Mouse (Mus musculus) embryonic facial prominence, embryonic 11.5 days (tissue): ENCODE results near the gene Nudt22. TPM values are rescaled to one million over a fixed set of nuclear protein-coding genes. Genes with fewer than 3 reads are reported as not detected.

Experiments used
- ATAC-seq: fragments of 200-750 bp; cut with Nextera tagmentation; replicated peaks from 2 replicates; pipeline ENCODE4 v1.8.0; 2017; ENCODE audit warnings: low read depth; ENCODE audit not compliant: insufficient number of reproducible peaks, low FRiP score, low TSS enrichment
- DNase-seq: peaks from one replicate; pipeline ENCODE4 v3.0.0-alpha.2; 2015; ENCODE audit warnings: low spot score
- H3K27ac ChIP-seq: fragments of 300-500 bp; sonication (generic); replicated peaks from 2 replicates; pipeline ENCODE4 v1.5.1; 2014; ENCODE audit warnings: mild to moderate bottlenecking, low read depth, low read length, control low read depth
- H3K27me3 ChIP-seq: fragments of 300-500 bp; sonication (generic); 2 replicates; pipeline ENCODE4 v1.6.1; 2014; ENCODE audit warnings: mild to moderate bottlenecking, low read length, moderate library complexity, mixed read lengths; ENCODE audit not compliant: control insufficient read depth, insufficient read depth
- H3K36me3 ChIP-seq: fragments of 300-500 bp; sonication (generic); replicated peaks from 2 replicates; pipeline ENCODE4 v1.6.1; 2014; ENCODE audit warnings: low read depth, mild to moderate bottlenecking, low read length, moderate library complexity, mixed read lengths; ENCODE audit not compliant: control insufficient read depth, insufficient read depth
- H3K4me1 ChIP-seq: fragments of 300-500 bp; sonication (generic); 2 replicates; pipeline ENCODE4 v1.6.1; 2014; ENCODE audit warnings: low read length, mixed read lengths; ENCODE audit not compliant: control insufficient read depth, insufficient read depth
- H3K4me2 ChIP-seq: fragments of 300-500 bp; sonication (generic); 2 replicates; pipeline ENCODE4 v1.6.1; 2014; ENCODE audit warnings: low read depth, mild to moderate bottlenecking, control low read depth, low read length, moderate library complexity
- H3K4me3 ChIP-seq: fragments of 300-500 bp; sonication (generic); 2 replicates; pipeline ENCODE4 v1.5.1; 2014; ENCODE audit warnings: low read depth, low read length, control low read depth
- H3K9ac ChIP-seq: fragments of 300-500 bp; sonication (generic); replicated peaks from 2 replicates; pipeline ENCODE4 v1.6.1; 2014; ENCODE audit warnings: mild to moderate bottlenecking, control low read depth, low read length
- H3K9me3 ChIP-seq: fragments of 300-500 bp; sonication (generic); replicated peaks from 2 replicates; pipeline ENCODE4 v1.6.1; 2016; ENCODE audit warnings: mild to moderate bottlenecking, low read length, inconsistent platforms, mixed read lengths; ENCODE audit not compliant: control insufficient read depth
- WGBS: fragments of 180-500 bp; shearing (Covaris S2); extraction: QIAGEN DNeasy Blood & Tissue Kit; methylation state at CpG from one replicate; pipeline ENCODE4 v1.1.7; 2014; 5-methylcytosine and 5-hydroxymethylcytosine counted together
- polyA plus RNA-seq: library from polyadenylated mRNA; unstranded; fragments of >200 nt; fragmentation: Nextera tagmentation; extraction: Ambion mirVana; gene quantifications from 2 replicates; pipeline ENCODE4 v1.2.1, GENCODE M21; 2014

Gene Nudt22
- polyA plus RNA-seq, 1 experiment from 2014 or later, result 19.6 TPM

DNA sequence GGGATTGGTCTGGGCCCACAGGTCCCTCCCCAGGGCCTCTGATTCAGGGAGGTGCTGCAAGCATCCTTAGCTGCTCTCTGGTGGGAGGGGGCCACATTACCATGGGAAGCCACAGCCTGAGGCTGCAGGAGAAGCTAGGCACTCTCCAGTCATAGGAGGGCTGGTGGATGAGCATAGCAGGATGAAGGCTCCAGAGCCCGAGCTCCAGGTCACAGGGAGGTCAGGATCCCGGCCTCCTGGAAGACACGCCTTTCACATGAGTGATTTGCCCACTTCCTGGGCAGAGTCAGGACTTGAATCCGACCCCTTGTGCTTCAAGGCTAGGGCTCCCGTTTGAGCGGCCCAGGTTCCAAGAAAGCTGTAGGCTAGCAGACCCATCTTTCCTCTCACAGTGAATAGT is 24.3 kb downstream of the Nudt22 start:
- 23% methylated on average over 6 of the region's 6 CpGs for WGBS
- Histone ChIP-seq H3K4me2 (no peak overlapping the region), H3K36me3 (no peaks in the 10 kb centered on the region), H3K4me1 (peaks cover 2% of the 10 kb centered on the region), H3K4me3 (no peak overlapping the region), H3K9me3 (no peaks in the 10 kb centered on the region), H3K27ac (no peak overlapping the region), H3K27me3 (no peaks in the 10 kb centered on the region), H3K9ac (no peak overlapping the region)
- ATAC-seq (no peak), DNase-seq (no peak)

DNA sequence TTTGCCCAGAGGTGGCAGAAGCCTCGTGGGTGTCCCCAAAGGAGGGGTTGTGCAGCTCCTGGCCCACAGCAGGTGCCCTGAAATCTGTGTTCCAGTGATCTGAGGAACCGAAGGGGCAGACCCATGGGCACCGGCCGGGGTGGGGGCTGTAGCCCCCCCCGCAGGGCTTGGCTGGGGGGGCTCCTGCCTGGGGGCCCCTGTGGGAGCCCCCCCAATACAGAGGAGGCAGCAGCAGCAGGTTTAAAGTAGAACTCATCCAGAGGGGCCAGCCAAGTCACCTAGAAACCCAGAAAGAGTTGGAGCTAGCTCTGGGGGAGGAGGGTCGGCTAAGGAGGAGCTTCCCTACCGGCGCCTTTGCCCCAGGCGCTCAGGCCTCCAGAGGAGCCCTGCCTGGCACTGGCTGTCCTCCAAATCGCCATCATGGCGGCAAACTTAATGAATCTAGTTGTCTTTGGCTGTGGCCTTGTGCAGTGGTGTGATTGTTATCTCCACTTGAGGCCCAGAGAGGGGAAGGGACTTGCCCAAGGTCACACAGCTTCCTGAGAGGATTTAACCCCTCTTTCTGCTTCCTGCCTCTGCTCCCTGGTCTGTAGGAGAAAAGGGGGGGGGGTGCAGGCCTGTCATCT is 25.3 kb downstream of the Nudt22 start:
- no peak overlapping the region for H3K9ac ChIP-seq
- no peak for DNase-seq
- no peaks in the 10 kb centered on the region for H3K9me3 ChIP-seq
- peaks cover 2% of the 10 kb centered on the region for H3K4me1 ChIP-seq
- H3K4me2 ChIP-seq, result peak overlapping the region; percentile 77
- H3K36me3 ChIP-seq, result peaks cover 3% of the 10 kb centered on the region; the same call in 1 of the 2 replicates
- H3K27me3 ChIP-seq, result no peaks in the 10 kb centered on the region
- H3K27ac ChIP-seq, result no peak overlapping the region
- no peak for ATAC-seq
- 21% methylated on average over 11 of the region's 11 CpGs for WGBS
- H3K4me3 ChIP-seq, result no peak overlapping the region

DNA sequence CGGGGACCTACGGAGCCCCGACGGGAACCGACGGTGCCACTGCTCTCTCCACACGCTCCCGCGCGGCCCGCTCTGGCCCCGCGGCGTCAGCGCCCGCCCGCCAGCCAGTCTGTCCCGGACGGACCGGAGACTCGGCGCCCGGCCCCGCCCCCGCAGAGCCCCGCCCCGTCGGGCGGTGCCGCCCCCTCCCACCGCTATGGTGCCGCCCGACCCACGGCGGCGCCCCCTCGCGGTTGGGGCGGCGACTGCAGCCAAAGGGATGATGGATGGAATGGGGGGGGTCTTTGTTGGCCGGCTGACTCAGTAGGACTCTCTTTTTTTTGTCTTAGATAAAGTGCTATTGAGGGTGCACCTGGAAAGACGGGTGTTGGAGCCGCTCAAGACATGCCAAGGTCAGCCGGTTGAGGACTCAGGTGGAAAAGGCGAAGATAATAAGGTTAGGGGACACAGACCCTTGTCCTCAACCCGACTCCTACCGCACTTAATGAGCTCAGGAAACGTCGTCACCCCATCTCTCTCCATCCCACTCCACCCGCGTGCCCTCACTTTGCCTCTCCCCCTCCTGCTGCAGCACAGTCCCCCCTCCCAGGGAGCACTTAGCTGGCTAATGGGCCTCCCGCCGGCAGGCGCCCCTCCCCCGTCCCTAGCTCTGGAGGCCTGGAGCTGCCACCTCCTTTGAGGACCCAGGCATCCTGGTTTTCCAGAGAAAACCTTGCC is 26.1 kb downstream of the Nudt22 start:
- DNase-seq (peak; percentile 75), ATAC-seq (peak; percentile 24; the same call in 1 of the 2 replicates)
- Histone ChIP-seq H3K4me3 (peak overlapping the region; percentile 52), H3K4me1 (peaks cover 2% of the 10 kb centered on the region), H3K27me3 (no peaks in the 10 kb centered on the region), H3K27ac (no peak overlapping the region), H3K9ac (peak overlapping the region; percentile 53), H3K9me3 (no peaks in the 10 kb centered on the region), H3K4me2 (peak overlapping the region; percentile 77), H3K36me3 (peaks cover 3% of the 10 kb centered on the region; the same call in 1 of the 2 replicates)
- WGBS, result 1% methylated on average over 50 of the region's 55 CpGs

DNA sequence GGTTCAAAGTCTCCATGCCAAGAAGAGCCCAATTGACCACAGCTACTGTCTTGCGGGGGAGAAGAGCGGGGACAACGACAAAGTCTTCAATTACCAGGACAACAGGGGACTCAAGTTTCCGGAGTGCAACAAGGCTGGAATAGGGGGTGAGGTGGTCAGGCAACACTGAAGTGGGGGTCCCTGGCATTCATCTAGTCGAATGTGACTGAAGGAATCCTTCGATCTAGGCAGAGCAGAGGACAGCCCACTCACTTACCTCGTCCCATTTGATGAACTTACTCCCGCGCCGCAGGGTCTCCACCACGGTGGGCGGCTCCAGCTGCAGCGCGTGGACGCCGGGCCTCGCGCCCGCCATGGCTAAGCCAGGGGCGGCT is 26.6 kb downstream of the Nudt22 start:
- peak overlapping the region; percentile 53 for H3K9ac ChIP-seq
- WGBS, result 1% methylated on average over 20 of the region's 20 CpGs
- peaks cover 3% of the 10 kb centered on the region; the same call in 1 of the 2 replicates for H3K36me3 ChIP-seq
- H3K27me3 ChIP-seq, result no peaks in the 10 kb centered on the region
- no peak overlapping the region for H3K27ac ChIP-seq
- ATAC-seq (no peak), DNase-seq (no peak)
- H3K4me3 ChIP-seq, result peak overlapping the region; percentile 52
- peak overlapping the region; percentile 77 for H3K4me2 ChIP-seq
- H3K4me1 ChIP-seq, result peaks cover 2% of the 10 kb centered on the region
- no peaks in the 10 kb centered on the region for H3K9me3 ChIP-seq

DNA sequence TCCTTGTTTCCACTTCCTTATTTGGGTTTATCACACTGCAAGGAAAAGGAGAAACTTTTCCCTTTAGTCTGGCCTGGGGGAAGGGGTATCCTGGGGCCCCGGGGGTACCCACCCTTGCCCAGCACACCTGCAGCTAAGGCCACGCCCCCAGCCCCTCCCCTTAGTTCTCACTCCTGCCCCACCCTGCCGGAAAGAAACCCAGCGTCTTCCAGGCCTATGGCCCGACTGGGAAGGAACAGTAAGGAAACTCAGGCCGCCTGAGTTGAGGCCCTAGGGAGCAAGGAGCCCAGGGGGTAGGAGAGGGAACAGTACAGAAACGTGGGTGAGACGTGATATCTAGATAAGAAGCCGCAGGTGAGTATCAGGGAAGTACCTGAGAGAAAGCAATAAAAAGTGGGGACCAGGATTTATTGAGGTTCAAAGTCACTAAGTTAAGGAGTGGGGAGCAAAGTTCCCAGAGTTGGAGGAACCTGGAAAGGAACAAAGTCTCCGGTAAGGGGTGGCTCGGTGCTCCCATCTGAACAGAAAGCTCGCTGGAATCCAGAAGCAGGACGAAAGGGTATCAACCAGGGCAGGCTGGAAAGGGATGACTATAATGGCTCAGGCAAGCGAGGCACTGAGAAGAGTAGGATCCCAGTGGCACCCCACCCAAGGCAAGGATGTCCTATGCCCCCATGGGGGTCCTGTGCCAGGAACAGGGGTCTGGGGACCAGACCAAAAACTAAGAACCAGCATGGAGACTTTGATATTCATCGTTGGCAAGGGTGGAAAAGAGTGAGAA is 27.2 kb downstream of the Nudt22 start:
- H3K27me3 ChIP-seq, result no peaks in the 10 kb centered on the region
- DNase-seq (peak; percentile 25), ATAC-seq (no peak)
- H3K9ac ChIP-seq, result peak overlapping the region; percentile 53
- H3K27ac ChIP-seq, result no peak overlapping the region
- WGBS, result 10% methylated on average over 15 of the region's 15 CpGs
- peaks cover 2% of the 10 kb centered on the region for H3K4me1 ChIP-seq
- H3K9me3 ChIP-seq, result no peaks in the 10 kb centered on the region
- H3K36me3 ChIP-seq, result peaks cover 3% of the 10 kb centered on the region; the same call in 1 of the 2 replicates
- H3K4me2 ChIP-seq, result peak overlapping the region; percentile 77
- peak overlapping the region; percentile 52 for H3K4me3 ChIP-seq

DNA sequence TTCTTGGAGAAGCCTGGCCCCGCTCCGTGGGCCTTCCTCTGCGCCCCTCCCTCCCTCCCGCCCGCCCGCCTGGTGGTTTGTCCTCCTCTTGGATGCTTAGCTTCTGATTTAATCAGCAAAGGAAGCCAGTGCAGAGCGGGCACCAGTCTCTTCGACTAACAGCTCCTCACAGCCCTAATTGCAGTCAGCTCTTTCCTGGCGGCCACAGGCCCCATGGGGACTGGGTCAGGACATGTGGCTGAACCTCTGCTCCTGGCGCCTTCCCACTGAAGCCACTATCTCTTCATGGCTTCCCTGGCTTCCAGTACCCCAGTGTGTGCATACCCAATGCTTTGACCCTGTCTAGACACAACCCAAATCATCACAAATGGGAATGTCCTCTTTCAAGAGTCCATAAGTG is 39.5 kb downstream of the Nudt22 start:
- Histone ChIP-seq H3K4me3 (no peak overlapping the region), H3K4me2 (no peak overlapping the region), H3K27ac (no peak overlapping the region), H3K36me3 (peaks cover 3% of the 10 kb centered on the region), H3K27me3 (no peaks in the 10 kb centered on the region), H3K9me3 (no peaks in the 10 kb centered on the region), H3K4me1 (peaks cover 6% of the 10 kb centered on the region), H3K9ac (no peak overlapping the region)
- ATAC-seq (no peak), DNase-seq (no peak)
- WGBS, result 79% methylated on average over 10 of the region's 10 CpGs

DNA sequence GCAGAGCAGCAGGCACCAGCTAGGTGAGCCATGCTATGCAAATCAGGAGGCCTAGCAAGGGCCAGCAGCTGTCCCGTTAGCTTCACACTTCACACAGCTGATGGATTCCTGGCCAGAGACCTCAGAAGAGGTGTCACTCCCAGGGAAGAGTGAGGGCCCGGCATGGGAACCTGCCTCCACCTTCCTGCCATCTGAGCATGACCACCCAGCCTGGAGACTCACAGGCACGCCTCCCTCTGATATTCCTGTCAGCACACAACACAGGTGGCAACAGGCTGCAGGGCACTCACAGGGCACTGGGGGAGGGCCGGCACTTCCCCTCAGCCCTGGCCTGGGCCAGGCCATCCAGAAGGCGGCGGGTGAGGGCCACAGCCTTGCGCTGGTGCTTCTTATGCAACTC is 40.5 kb downstream of the Nudt22 start:
- DNase-seq (no peak), ATAC-seq (no peak)
- Histone ChIP-seq H3K9me3 (no peaks in the 10 kb centered on the region), H3K4me2 (no peak overlapping the region), H3K4me1 (peaks cover 6% of the 10 kb centered on the region), H3K36me3 (peaks cover 3% of the 10 kb centered on the region), H3K27ac (no peak overlapping the region), H3K4me3 (no peak overlapping the region), H3K9ac (no peak overlapping the region), H3K27me3 (no peaks in the 10 kb centered on the region)
- 83% methylated on average over 7 of the region's 7 CpGs for WGBS

DNA sequence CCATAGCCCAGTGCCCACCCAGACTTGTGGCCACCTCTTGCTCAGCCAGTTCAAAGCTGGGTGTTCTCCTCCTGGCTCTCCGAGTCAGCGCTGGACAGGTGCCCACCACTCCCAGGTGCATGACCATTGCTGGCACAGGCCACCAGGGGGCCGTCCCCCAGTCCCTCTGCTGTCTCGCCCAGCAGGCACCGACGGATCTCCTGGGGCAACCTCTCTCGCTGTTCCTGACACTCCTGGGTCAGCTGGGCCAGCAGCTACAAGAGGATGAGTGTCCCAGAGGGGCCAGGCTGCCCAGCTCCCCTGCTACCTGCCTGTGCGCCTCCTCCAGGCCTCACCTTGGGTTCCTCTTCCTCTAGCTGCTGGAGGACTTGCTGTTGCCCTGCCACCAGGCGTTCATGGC is 41.9 kb downstream of the Nudt22 start:
- WGBS, result 51% methylated on average over 9 of the region's 9 CpGs
- H3K9ac ChIP-seq, result no peak overlapping the region
- H3K27ac ChIP-seq, result no peak overlapping the region

More for the DNA sequence above, 41.9 kb downstream of the Nudt22 start:
- no peak for DNase-seq
- Histone ChIP-seq H3K9me3 (no peaks in the 10 kb centered on the region), H3K4me1 (peaks cover 6% of the 10 kb centered on the region), H3K27me3 (no peaks in the 10 kb centered on the region), H3K4me2 (no peak overlapping the region), H3K36me3 (peaks cover 3% of the 10 kb centered on the region), H3K4me3 (no peak overlapping the region)
- ATAC-seq, result no peak
